Mouse (Mus musculus) heart, postnatal 4 days (tissue): ENCODE data around the gene Vmn1r69. TPM values are rescaled to one million over a fixed set of nuclear protein-coding genes. Genes with fewer than 3 reads are reported as not detected.

Experiments used
- DNase-seq: peaks from one replicate; pipeline ENCODE4 v3.0.0; 2021
- total RNA-seq, 2 experiments: library from RNA; stranded (reverse); gene quantifications; 2 replicates each; pipeline ENCODE4 v1.2.3; 2021

The Vmn1r69 gene
- not detected for total RNA-seq

- no peak for DNase-seq
These were observed at the start of gene Vmn1r69 for GRCm38 (mm10) chr7:10613559-10613958. Gene Vmn1r69, minus strand, starts transcription at chr7:10613659.

DNA sequence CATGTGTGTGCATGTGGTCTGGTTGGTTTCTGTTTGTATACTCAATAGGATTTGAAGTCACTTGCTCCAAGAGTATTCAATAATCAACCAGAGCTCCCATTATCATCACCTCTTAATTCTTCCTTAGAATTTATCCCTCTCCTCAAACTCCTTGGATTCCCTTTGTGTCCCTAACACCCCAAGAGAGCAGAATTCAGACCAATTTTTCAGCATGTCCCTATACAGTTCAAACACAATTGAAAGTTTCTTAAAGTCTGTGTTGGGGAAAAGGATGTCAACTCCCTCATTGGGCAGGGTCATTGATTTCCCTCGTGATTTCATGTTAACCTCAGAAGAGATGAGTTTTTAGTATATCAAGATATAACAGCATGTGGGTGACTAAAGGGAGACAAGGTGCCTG lies 17.8 kb upstream of the Vmn1r69 start, which contains the start of gene Vmn1r70:
Gene Vmn1r70, plus strand, starts transcription at position 301 of the 400 bp plus-strand sequence.
- DNase-seq, result no peak

GRCm38 (mm10) chr7:10558385-10558784 lies 55.1 kb downstream of the Vmn1r69 start, which contains the start of gene Vmn1r68:
Gene Vmn1r68, minus strand, starts transcription at chr7:10558485.
- no peak for DNase-seq

Other genes starting within 250 kb of the Vmn1r69 start
- not detected for gene Vmn1r67, start 170.3 kb downstream of the Vmn1r69 start, total RNA-seq
- 1 to 10 TPM; 5.0 to 5.1 TPM for gene Zik1, start 118.3 kb downstream of the Vmn1r69 start, total RNA-seq
- not detected for gene Vmn1r68, start 55.2 kb downstream of the Vmn1r69 start, total RNA-seq
- gene Vmn1r70, start 17.9 kb upstream of the Vmn1r69 start, total RNA-seq, result not detected
- gene Nlrp4b, start 74.1 kb upstream of the Vmn1r69 start, total RNA-seq, result not detected
- not detected for gene Vmn1r71, start 140.7 kb upstream of the Vmn1r69 start, total RNA-seq